Mouse (Mus musculus) layer of hippocampus, postnatal 36 days (tissue): ENCODE measurements around the gene Inhbc. TPM values are rescaled to one million over a fixed set of nuclear protein-coding genes. Genes with fewer than 3 reads are reported as not detected.

Source experiments
- DNase-seq, 2 experiments: peaks; one replicate each; pipeline ENCODE4 v3.0.0; 2022
- total RNA-seq, 2 experiments: library from RNA; stranded (reverse); gene quantifications; 2 replicates each; pipeline ENCODE4 v1.2.3; 2021

Gene Inhbc
- total RNA-seq, 2 experiments from 2014 or later, result not detected

DNA sequence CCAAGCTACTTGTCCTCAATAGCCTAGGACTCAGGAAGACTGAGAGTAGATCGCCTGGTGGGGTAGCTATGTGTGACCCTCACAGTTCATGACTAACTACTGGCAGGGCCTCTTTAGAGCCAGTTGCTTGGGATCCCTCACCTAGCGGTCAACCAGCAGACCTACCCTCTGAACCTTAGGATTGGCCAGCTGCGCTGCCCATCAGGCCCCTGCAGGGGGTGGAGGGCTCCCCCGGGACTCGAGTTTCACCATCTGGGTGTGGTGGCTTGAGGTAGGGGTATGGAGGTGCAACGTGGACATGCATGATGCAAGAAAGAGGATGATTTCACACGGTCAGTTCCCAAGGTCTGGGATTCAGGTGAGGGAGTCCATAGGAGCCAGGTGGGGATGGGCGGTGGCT, 18.5 kb downstream of the Inhbc start:
- no peak for DNase-seq

DNA sequence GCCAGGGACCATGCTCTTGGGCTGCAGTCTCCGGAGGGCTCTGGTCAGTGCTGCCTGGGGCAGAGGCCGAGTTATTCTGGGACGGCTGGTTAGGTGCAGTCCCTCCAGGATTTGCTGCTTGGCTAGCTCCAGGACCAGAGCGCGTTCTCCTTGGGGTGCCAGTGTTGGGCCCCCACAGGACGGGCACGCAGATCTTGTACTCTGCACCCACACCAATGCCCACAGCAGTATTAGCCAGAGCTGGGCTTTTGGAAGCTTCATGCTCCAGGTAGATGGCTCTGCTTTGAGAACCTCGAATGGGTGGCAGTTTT, 19.0 kb downstream of the Inhbc start:
- DNase-seq, result no peak

DNA sequence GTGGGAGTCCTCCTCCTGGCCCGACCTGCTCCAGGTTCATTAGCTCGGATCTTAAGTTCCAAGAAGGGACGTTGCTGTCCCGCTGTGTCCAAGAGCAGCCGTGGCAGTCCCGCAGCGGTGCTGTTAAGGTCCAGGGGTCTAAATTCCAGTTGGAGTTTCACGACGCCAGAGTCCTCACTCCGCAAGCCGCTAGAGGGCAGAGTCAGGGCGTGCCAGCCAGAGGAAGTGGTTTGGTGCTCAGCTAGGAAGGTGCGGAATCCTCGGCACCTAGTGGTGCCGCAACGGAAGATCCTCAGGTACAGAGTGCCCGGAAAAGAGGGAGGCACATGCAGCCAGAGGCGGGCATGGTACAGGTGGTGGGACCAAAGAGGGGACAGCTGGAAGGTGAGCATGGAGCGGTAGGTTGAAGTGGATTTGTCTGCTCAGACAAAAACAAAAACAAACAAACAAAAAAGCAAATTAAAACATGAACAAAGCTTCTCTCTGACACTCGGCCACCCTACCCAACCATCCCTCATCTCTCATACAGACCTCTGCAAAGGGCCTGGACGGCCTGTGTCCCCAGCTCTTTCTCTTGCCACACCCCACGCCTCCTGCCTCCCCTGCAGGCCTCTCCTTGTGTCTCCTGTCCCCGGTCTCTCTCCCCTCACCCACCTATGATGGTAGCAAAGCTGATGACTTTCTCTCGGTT, 19.5 kb downstream of the Inhbc start:
- DNase-seq, result peak in 1 of 2 experiments; percentile 60

DNA sequence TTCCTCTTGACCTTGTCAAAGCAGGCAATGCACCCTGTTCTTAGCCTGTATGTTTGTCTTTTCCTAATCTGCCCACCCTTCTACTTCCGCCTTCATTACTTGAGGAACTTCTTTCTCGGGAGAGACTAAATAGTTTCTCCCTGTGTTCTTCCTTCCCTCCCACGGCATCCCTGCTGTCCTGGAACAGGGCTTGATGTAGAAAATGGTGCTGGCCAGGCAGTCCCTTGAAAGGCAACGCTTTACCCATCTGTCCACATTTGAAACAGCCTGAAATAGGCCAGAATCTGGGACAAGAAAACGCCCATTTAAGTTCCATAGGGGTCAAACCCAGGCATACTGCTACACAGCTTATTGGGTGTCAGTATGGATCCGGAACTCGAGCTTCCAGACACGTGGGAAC, 20.4 kb downstream of the Inhbc start:
- no peak for DNase-seq

DNA sequence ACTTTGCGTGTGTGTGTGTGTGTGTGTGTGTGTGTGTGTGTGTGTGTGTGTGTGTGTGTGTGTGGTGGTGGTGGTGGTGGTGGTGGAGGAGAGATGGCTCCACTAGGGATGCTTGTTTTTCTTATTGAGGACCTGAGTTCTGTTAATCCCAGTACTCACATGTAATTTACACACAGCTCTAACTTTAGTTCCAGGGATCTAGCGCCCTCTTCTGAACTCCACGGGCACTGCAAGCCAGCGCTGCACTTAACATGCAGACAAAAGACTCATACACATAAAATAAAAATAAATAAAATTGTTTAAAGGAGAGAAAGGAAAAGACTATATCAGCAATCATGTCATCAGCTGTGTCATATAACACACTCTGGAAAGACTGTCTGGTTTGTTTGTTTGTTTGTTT, 21.3 kb downstream of the Inhbc start:
- no peak for DNase-seq

DNA sequence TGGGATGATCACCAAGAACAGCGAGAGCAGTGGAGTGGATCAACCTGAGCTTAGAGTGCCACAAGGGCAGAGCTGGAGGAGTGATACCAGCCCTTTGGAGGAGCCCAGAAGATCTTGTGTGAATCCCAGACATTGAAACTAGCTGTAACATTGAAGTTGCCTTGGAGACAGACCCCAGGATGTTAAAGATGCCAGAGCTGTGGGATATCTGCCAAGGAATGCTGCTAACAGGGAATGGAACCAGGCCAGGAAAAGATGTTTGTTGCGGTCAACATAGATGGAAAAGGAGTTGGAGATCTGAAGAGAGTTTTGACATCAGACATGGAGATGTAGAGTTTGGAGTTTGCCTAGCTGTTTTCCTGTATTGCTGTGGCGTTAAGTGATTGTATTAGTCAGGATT, 24.1 kb downstream of the Inhbc start:
- no peak for DNase-seq

DNA sequence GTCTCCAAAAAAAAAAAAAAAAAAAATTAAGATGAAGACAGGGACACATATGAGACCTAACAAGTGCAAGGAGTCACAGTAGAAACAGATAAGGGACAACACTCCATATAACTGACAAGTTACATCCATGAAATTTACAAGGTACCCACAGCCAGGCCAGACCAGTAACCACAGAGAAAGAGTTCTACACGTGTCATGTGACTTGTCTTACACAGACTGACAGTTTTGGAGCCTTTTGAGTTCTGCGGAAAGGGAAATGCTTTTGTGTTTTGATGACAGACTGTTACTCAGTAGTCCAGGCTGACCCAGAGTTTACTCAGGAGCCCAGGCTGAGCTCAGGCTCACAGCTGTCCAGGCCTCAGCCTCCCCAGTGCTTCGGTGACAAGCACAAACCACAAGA, 27.2 kb downstream of the Inhbc start:
- no peak for DNase-seq

DNA sequence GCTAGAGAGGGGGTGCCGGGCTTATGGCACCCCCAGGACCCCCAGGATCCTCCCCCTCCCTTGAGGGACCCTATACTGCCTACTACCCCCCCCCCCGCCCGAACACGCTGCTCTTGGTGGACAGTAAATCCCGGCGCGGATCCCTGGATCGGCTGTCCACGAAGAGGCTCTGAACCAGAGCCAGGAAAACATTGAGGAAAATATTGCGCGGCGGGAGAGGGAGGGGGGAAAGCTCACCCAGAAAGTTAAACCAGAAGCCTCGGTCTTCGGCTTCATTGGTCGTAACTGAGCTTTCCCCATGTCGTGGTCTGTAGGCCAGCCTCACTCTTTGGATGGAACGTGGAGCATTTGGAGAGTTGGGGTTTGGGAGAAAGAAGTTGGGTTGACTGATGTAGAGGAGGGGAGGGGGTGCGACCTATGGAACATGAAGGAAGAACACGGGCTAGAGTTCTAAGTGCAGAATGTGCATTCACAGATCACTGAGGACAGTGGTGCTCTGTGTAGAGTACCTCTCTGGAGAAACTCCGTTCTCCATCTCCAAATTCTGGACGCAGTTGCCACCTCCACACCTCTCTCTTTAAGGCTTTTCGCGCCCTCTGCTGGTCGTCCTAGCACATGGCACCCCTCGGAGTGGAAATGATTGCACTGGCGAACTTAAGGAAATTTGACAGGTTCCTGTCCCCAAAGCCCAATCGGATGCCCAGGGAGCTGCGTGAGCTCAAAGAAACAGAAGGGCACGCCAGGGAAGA, 28.2 kb downstream of the Inhbc start, which contains the start of gene Gli1:
Gene Gli1 (minus strand): TSS at position 84 of the 749 bp plus-strand sequence.
- peak; percentile 63 to 67 for DNase-seq

DNA sequence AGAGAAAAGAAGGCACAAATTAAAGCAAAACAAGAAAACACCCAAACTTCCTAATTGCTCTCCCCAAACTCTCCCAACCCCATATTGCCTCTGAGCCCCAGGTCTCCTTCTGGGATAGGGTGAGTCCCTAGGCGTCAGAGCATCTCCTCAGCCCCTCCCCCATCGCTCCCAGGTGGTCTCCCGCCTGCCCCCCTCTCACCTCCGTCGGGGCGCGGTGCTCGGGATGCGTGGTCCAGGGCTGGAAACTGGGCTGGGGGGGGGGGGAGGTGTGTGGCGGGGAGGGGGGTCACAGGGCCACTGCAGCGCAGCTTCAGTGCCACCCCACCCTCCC, 28.9 kb downstream of the Inhbc start:
- no peak for DNase-seq

DNA sequence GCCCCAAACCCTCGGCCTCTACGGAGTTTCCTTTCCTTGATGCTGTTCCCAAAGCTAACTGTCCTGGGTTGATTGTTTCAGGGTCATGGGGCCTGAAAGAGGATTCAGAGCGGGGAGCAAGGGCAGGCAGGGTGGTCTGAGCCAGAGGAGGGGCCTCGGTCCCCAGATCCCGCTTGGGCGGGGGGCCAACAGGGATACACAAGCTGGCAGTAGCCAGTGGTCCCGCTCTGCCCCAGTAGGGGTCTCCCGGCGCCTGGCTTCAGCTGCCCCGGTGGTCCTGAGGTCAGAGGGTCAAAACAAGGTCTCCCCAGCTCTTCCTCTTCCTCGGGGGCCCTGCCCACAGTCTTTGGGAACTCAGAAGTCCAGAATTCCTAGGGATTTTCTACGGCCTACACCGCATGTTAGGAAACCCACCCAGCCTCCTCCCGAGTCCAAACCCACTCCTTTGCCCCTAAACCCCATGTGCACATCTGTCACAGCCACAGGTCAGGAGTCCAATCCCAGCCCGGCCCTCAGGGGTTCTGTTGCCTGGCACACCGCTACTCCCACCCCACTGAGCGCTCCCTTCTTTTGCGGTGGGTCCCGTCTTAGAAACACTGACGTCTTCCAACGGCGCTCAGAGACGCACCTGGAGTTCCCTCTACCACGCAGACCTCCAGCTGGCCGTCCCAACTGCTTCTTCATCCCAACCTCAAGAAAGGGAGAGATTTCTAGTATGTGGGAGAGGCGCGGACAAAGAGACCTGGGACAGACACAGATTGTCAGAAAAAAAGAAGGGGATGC, 29.5 kb downstream of the Inhbc start:
- DNase-seq, result no peak

DNA sequence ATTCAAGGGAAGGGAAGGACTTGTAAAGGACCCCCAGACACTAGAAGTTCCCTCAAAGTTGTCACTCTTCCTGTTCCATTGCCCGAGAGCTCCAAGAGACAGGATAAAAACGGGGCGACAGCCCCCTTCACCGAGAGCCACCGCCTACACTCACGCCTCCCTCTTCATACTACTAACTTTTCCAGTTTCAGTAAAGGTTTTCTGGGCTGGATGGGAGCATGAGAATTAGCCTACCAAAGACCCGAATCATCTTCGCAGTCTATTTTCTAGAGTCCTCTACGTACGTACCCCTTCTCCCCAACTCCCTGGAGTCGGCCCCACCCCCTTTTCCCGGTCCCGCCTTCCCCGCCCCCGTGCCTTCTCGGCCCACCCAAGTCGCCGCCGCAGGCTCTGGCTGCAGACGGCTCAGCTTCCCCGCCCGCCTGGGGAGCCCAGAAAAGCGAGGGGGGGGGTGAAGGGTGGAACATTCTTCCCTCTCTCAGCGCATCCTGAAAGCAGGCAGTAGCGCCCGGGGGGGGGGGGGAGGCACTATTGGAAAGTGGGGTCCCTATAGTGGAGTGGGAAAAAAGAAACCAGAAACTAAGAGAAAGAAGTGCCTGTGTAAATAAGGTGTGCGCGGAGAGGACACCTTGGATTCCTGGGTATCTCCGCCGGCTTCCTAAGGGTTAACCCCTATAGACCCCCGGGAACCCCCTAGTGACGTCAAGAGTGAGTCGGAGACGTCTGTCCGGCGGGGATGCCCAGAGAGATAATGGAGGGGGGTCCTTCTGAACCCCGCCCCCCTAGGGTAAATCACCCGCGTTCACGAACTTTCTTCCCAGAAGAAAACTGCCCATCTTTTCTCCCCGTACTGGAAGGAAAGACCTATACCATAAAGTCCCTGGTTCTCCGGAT, 30.3 kb downstream of the Inhbc start:
- DNase-seq, result no peak

DNA sequence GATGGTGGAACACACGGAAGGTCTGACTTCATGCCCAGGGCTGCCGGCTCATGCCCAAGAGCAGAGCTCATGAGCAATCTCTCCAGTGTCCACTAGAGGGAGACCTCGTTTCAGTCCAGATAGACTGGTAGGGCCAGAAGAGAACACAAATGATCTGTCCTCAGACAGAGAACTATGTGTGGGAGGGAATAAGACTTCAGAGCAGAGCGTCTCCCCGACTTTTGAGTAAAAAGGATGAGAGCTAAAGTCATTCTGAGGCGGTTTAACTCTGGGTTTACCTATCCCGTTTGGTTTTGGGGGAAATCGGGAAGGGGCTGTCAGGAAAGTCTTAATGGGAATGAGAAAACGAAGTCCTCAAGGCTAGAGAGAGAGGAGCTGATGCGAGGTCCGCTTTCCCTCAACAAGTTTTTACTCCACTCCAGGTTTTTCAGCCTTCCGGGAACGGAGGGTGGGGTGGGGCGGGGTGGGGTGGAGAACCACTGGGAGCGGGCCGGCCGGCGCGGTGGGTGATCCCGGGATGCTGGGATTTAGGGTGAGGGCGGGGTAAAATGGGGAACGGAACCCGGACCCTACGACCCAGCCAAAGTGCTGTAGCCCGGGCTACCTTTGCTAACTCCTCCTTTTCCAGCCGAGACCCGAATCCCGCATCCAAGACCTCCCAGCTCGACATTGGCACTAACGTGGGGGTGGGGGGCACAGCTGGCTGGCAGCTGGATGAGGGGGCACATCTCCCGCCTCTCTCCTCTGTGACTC, 31.1 kb downstream of the Inhbc start:
- peak; percentile 76 to 83 for DNase-seq

DNA sequence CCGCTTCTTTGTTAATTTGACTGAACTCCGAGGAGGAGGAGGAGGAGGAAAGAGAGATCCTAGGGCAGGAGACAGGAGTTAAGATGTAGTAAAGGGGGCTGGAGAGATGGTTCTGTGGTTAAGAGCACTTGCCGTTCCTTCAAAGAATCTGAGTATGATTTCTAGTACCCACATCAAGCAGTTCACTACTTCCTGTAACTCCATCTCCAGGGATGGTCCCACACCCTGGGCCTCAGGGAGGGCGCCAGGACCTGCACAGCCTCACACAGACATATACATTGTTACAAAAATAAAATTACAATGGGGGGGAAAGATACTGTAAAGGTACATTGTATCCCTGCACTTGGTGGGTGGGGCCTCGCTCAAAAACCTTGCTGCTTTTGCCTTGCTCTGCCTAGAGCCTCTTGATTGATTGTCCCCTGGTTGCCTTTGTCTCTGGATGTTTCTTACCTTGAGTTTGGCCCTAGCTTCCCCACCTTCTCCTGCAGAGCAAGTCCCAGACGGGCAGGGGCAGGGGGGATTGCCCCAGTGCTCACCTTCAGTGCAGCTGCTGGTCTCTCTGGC, 32.6 kb downstream of the Inhbc start:
- DNase-seq, result no peak

DNA sequence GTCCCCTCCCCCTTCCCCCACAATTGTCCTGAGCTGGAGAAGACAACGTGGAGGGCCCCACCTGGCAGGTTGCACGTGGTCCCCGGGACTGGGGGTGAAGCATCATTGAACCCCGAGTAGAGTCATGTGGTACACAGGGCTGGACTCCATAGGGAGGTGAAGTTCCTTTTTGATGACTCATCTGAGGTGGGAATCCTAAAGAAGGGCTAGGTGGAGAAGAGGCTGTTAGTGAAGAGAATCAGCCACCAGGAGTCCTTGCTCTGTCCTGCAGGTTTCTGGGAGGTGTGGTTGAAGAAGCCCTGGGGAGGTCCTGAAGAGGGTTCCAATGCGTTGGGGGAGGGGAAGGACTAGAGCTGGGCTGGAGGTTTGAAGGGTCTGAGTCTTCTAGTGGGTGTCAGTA, 33.3 kb downstream of the Inhbc start:
- DNase-seq, result no peak

DNA sequence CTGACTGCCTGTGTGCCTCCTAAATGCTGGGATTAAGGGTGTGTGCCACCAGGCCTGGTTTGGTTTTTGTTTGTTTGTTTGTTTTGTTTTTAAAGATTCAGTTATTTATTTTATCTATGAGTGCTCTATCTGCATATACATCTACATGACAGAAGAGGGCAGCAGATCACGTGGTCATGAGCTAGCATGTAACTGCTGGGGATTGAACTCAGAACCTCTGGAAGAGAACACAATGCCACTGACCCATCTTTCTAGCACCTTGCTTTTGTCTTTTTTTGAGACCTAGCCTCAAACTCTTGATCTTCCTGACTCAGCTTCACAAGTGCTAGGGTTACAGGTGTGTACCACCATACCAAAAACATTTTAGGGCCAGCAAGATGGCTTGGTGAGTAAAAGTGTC, 35.0 kb downstream of the Inhbc start:
- DNase-seq, result no peak

DNA sequence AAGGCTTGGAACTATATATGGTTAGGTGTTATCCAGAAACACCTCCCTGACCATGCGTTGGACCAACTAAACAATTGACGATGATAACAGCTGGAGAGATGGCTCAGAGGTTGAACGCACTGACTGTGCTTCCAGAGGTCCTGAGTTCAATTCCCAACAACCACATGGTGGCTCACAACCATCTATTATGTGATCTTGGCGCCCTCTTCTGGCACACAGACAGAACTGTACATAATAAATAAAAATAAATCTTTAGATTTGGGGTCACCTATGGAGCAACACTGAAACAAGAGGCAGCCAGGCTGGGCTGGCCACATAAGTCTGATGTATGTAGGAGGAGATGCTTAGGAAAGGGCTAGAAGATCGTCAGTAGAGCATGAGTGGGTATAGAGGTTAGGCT, 37.1 kb downstream of the Inhbc start:
- DNase-seq, result no peak

DNA sequence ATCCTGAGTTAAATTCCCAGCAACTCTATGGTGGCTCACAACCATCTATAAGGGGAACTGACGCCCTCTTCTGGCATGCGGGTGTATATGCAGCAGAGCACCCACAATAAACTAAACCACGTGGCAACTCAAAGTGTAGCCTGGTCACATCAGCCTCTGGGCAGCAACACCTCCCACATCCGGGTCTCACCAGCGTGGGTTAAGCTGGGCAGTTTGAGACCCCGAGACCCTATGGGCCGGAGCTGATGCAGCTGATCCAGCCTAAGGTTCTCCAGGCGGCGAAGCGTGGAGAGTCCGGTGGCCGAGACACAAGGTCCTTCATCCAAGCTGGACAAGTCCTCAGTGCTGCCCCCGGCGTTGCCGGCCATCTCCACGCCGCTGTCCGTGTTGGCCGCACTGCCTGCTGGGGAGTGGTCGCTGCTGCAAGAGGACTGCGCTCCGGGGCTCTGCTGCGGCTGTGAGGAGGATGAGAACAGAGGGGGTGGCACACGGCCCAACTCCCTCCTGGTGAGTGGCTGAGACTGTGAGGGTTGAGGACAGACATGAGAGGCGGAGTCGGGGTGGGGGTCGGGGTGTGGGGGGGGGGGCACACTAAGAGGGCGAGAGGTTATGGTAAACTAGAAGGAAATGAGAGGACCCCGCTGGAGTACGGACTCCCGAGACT, 37.9 kb downstream of the Inhbc start:
- no peak for DNase-seq

DNA sequence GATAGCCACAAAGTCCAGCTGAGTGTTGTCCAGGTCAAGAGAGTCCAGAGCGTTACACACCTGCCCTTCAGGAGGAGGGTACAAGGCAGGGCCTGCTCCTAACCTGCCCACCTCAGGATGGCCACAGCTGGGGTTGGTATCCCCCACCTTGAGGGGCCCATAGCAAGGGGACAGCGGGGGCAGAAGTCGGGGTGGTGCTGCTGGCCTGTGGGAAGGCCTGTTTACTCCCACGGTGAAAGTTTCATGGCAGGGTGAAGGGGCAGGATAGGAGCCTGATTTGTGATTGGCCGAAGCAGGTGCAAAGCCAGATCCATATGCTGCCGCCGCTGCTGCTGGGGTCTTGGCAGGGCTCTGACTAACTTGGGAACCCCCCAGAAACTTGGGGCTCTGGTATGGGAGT, 40.0 kb downstream of the Inhbc start:
- DNase-seq, result no peak

DNA sequence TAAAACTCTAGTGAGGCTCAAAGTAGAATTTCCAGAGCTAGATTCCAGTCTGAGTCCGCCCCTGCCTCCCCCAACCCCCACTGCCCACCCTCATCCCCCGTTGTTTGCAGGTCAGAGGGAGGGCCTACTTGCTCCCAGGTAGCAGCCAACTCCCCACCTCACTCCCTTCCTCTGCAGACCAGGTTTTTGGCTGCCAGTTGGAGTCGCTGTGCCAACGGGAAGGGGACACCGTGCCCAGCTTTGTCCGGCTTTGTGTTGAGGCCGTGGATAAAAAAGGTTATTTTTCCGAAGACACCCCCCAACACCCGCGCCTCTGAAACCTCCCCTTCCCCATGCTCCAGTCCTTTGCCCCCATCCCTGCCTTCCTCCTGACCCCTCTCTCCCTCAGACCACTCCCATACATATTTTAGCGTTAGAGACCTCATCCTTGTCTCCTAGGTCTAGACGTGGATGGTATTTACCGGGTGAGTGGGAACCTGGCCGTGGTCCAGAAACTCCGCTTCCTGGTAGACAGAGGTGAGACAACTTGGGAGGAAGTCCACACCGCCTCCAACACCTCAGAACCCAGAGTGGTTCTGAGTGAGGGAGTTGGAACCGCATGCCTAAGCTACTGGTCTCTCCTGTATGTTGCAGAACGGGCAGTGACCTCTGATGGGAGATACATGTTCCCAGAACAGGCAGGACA, 42.6 kb downstream of the Inhbc start:
- no peak for DNase-seq

DNA sequence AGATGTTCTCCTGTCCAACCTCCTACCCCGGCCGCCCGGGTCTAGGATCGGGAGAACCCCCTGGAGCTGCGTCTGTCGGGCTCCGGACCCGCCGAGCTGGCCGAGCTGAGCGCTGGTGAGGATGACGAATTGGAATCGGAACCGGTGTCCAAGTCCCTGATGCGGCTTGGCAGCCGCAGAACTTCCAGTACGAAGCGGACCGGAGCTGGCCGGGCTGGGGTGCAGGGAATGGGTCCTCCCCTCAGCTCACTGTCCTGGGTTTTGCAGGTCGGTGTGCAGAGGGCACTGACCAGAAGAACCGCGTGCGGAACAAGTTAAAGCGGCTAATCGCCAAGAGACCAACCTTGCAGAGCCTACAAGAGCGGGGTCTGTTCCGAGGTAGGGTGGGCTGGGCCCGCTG, 43.4 kb downstream of the Inhbc start:
- DNase-seq, result no peak
